Mouse (Mus musculus): ENCODE data around the gene Brms1. TPM values are rescaled to one million over a fixed set of nuclear protein-coding genes. Genes with fewer than 3 reads are reported as not detected.
A peak's percentile ranks its signal among the peaks of the same experiment; 100 is the strongest.
"Not testable (repeated sequence)": the region's sequence is repeated elsewhere in the genome, so short reads cannot be mapped to it uniquely, and the experiment has no call there.

Brms1 gene
- polyA plus RNA-seq, 1 experiment from 2014 or later = 49.6 TPM

GRCm38 (mm10) chr19:5085145-5085863 lies 44.1 kb downstream of the Brms1 start, which contains the start of gene Tmem151a:
Gene Tmem151a (minus strand): TSS chr19:5085531.
- peak within 1 kb of the TSS; percentile 25; the same call in 1 of the 2 replicates for H3K9ac ChIP-seq (ENCODE audit: low read length)
- peak within 1 kb of the TSS; percentile 37 for H3K4me3 ChIP-seq (ENCODE audit: low read depth, low read length)
- under 1% methylated on average over 54 of the region's 69 CpGs for WGBS
- H3K4me1 ChIP-seq (replicated peaks; ENCODE audit: control insufficient read depth, insufficient read depth, low read length) = peaks cover 10% of the 10 kb centered on the region
- H3K36me3 ChIP-seq (ENCODE audit: control insufficient read depth, insufficient read depth, low read length) = peaks cover 5% of the 10 kb centered on the region
- ATAC-seq (replicated peaks; ENCODE audit: low FRiP score, low TSS enrichment, low read depth) (no peak), DNase-seq (ENCODE audit: low spot score) (peak; percentile 58)
- no peaks in the 10 kb centered on the region for H3K9me3 ChIP-seq (ENCODE audit: control insufficient read depth, low read length)
- peaks cover 63% of the 10 kb centered on the region for H3K27me3 ChIP-seq (replicated peaks; ENCODE audit: control insufficient read depth, insufficient read depth, low read length)
- no peak within 1 kb of the TSS for H3K27ac ChIP-seq (ENCODE audit: low read depth)
- H3K4me2 ChIP-seq (ENCODE audit: low read length) = peak within 1 kb of the TSS; percentile 68

GRCm38 (mm10) chr19:5086533-5086932 lies 45.4 kb downstream of the Brms1 start:
- not testable (repeated sequence) for H3K9me3 ChIP-seq (ENCODE audit: control insufficient read depth, low read length); ATAC-seq (replicated peaks; ENCODE audit: low FRiP score, low TSS enrichment, low read depth); DNase-seq (ENCODE audit: low spot score); H3K4me2 ChIP-seq (ENCODE audit: low read length); H3K27ac ChIP-seq (ENCODE audit: low read depth); H3K4me1 ChIP-seq (replicated peaks; ENCODE audit: control insufficient read depth, insufficient read depth, low read length); H3K4me3 ChIP-seq (ENCODE audit: low read depth, low read length); H3K9ac ChIP-seq (ENCODE audit: low read length)
- Histone ChIP-seq H3K27me3 (replicated peaks; ENCODE audit: control insufficient read depth, insufficient read depth, low read length) (peaks cover 50% of the 10 kb centered on the region), H3K36me3 (ENCODE audit: control insufficient read depth, insufficient read depth, low read length) (peaks cover 17% of the 10 kb centered on the region)
- WGBS = 59% methylated on average over 4 of the region's 4 CpGs

GRCm38 (mm10) chr19:5087884-5088728 lies 47.0 kb downstream of the Brms1 start, which contains the start of gene Yif1a:
Gene Yif1a (plus strand): TSS chr19:5088538.
- Histone ChIP-seq H3K9me3 (ENCODE audit: control insufficient read depth, low read length) (no peaks in the 10 kb centered on the region), H3K27me3 (replicated peaks; ENCODE audit: control insufficient read depth, insufficient read depth, low read length) (peaks cover 35% of the 10 kb centered on the region), H3K9ac (ENCODE audit: low read length) (peak within 1 kb of the TSS; percentile 69), H3K36me3 (ENCODE audit: control insufficient read depth, insufficient read depth, low read length) (peaks cover 29% of the 10 kb centered on the region), H3K4me1 (replicated peaks; ENCODE audit: control insufficient read depth, insufficient read depth, low read length) (peaks cover 10% of the 10 kb centered on the region), H3K4me2 (ENCODE audit: low read length) (peak within 1 kb of the TSS; percentile 93), H3K27ac (ENCODE audit: low read depth) (peak within 1 kb of the TSS; percentile 74), H3K4me3 (ENCODE audit: low read depth, low read length) (peak within 1 kb of the TSS; percentile 87)
- peak; percentile 99 for DNase-seq (ENCODE audit: low spot score)
- WGBS = under 1% methylated on average over 58 of the region's 58 CpGs
- peak; percentile 89 for ATAC-seq (replicated peaks; ENCODE audit: low FRiP score, low TSS enrichment, low read depth)

- WGBS = 85% methylated on average over 4 of the region's 4 CpGs
- H3K27me3 ChIP-seq (replicated peaks; ENCODE audit: control insufficient read depth, insufficient read depth, low read length) = peaks cover 22% of the 10 kb centered on the region
- DNase-seq (ENCODE audit: low spot score) = no peak
- H3K27ac ChIP-seq (ENCODE audit: low read depth) = no peak overlapping the region
- H3K9me3 ChIP-seq (ENCODE audit: control insufficient read depth, low read length) = no peaks in the 10 kb centered on the region
- H3K4me3 ChIP-seq (ENCODE audit: low read depth, low read length) = peak overlapping the region; percentile 87
- ATAC-seq (replicated peaks; ENCODE audit: low FRiP score, low TSS enrichment, low read depth) = no peak
- H3K9ac ChIP-seq (ENCODE audit: low read length) = peak overlapping the region; percentile 69; the same call in 1 of the 2 replicates
- H3K36me3 ChIP-seq (ENCODE audit: control insufficient read depth, insufficient read depth, low read length) = peaks cover 34% of the 10 kb centered on the region
- peak overlapping the region; percentile 93 for H3K4me2 ChIP-seq (ENCODE audit: low read length)
- peaks cover 10% of the 10 kb centered on the region for H3K4me1 ChIP-seq (replicated peaks; ENCODE audit: control insufficient read depth, insufficient read depth, low read length)
Measured at GRCm38 (mm10) chr19:5089324-5089723, 48.2 kb downstream of the Brms1 start.

- ATAC-seq (replicated peaks; ENCODE audit: low FRiP score, low TSS enrichment, low read depth) = no peak
- H3K27me3 ChIP-seq (replicated peaks; ENCODE audit: control insufficient read depth, insufficient read depth, low read length) = no peaks in the 10 kb centered on the region
- H3K36me3 ChIP-seq (ENCODE audit: control insufficient read depth, insufficient read depth, low read length) = peaks cover 34% of the 10 kb centered on the region
- no peak overlapping the region for H3K27ac ChIP-seq (ENCODE audit: low read depth)
- H3K4me1 ChIP-seq (replicated peaks; ENCODE audit: control insufficient read depth, insufficient read depth, low read length) = peaks cover 16% of the 10 kb centered on the region
- H3K4me2 ChIP-seq (ENCODE audit: low read length) = no peak overlapping the region
- WGBS = 86% methylated on average over 10 of the region's 10 CpGs
- H3K9me3 ChIP-seq (ENCODE audit: control insufficient read depth, low read length) = no peaks in the 10 kb centered on the region
- no peak for DNase-seq (ENCODE audit: low spot score)
- no peak overlapping the region for H3K9ac ChIP-seq (ENCODE audit: low read length)
- H3K4me3 ChIP-seq (ENCODE audit: low read depth, low read length) = no peak overlapping the region
Measured at GRCm38 (mm10) chr19:5092083-5092482, 50.9 kb downstream of the Brms1 start.

- Histone ChIP-seq H3K4me3 (ENCODE audit: low read depth, low read length) (no peak overlapping the region), H3K9ac (ENCODE audit: low read length) (no peak overlapping the region), H3K36me3 (ENCODE audit: control insufficient read depth, insufficient read depth, low read length) (peaks cover 34% of the 10 kb centered on the region), H3K27ac (ENCODE audit: low read depth) (no peak overlapping the region), H3K9me3 (ENCODE audit: control insufficient read depth, low read length) (no peaks in the 10 kb centered on the region), H3K4me1 (replicated peaks; ENCODE audit: control insufficient read depth, insufficient read depth, low read length) (peaks cover 21% of the 10 kb centered on the region), H3K27me3 (replicated peaks; ENCODE audit: control insufficient read depth, insufficient read depth, low read length) (no peaks in the 10 kb centered on the region), H3K4me2 (ENCODE audit: low read length) (no peak overlapping the region)
- WGBS = 70% methylated on average over 12 of the region's 12 CpGs
- DNase-seq (ENCODE audit: low spot score) (no peak), ATAC-seq (replicated peaks; ENCODE audit: low FRiP score, low TSS enrichment, low read depth) (no peak; the same call in 1 of the 2 replicates)
Measured at GRCm38 (mm10) chr19:5093481-5094242, 52.5 kb downstream of the Brms1 start.

GRCm38 (mm10) chr19:5094243-5094632 lies 53.1 kb downstream of the Brms1 start:
- H3K9me3 ChIP-seq (ENCODE audit: control insufficient read depth, low read length) = no peaks in the 10 kb centered on the region
- H3K4me1 ChIP-seq (replicated peaks; ENCODE audit: control insufficient read depth, insufficient read depth, low read length) = peaks cover 19% of the 10 kb centered on the region
- no peak overlapping the region for H3K4me3 ChIP-seq (ENCODE audit: low read depth, low read length)
- H3K36me3 ChIP-seq (ENCODE audit: control insufficient read depth, insufficient read depth, low read length) = peaks cover 35% of the 10 kb centered on the region
- H3K27me3 ChIP-seq (replicated peaks; ENCODE audit: control insufficient read depth, insufficient read depth, low read length) = no peaks in the 10 kb centered on the region
- WGBS = 0% methylated on average over 21 of the region's 21 CpGs
- ATAC-seq (replicated peaks; ENCODE audit: low FRiP score, low TSS enrichment, low read depth) (peak; percentile 59), DNase-seq (ENCODE audit: low spot score) (peak; percentile 99)
- no peak overlapping the region for H3K27ac ChIP-seq (ENCODE audit: low read depth)
- H3K9ac ChIP-seq (ENCODE audit: low read length) = no peak overlapping the region
- H3K4me2 ChIP-seq (ENCODE audit: low read length) = no peak overlapping the region

GRCm38 (mm10) chr19:5094746-5095417 lies 53.7 kb downstream of the Brms1 start:
- WGBS = 44% methylated on average over 11 of the region's 11 CpGs
- ATAC-seq (replicated peaks; ENCODE audit: low FRiP score, low TSS enrichment, low read depth) = no peak; the same call in 1 of the 2 replicates
- H3K27ac ChIP-seq (ENCODE audit: low read depth) = no peak overlapping the region

More at GRCm38 (mm10) chr19:5094746-5095417, 53.7 kb downstream of the Brms1 start:
- H3K9ac ChIP-seq (ENCODE audit: low read length) = no peak overlapping the region
- H3K27me3 ChIP-seq (replicated peaks; ENCODE audit: control insufficient read depth, insufficient read depth, low read length) = no peaks in the 10 kb centered on the region
- no peak overlapping the region for H3K4me2 ChIP-seq (ENCODE audit: low read length)
- H3K36me3 ChIP-seq (ENCODE audit: control insufficient read depth, insufficient read depth, low read length) = peaks cover 36% of the 10 kb centered on the region
- no peak overlapping the region for H3K4me3 ChIP-seq (ENCODE audit: low read depth, low read length)
- H3K4me1 ChIP-seq (replicated peaks; ENCODE audit: control insufficient read depth, insufficient read depth, low read length) = peaks cover 17% of the 10 kb centered on the region
- H3K9me3 ChIP-seq (ENCODE audit: control insufficient read depth, low read length) = no peaks in the 10 kb centered on the region
- DNase-seq (ENCODE audit: low spot score) = no peak

Data from intestine, embryonic 14.5 days (tissue).